ENCODE assay signal across 18 mouse cellular contexts in the genomic region with DNA sequence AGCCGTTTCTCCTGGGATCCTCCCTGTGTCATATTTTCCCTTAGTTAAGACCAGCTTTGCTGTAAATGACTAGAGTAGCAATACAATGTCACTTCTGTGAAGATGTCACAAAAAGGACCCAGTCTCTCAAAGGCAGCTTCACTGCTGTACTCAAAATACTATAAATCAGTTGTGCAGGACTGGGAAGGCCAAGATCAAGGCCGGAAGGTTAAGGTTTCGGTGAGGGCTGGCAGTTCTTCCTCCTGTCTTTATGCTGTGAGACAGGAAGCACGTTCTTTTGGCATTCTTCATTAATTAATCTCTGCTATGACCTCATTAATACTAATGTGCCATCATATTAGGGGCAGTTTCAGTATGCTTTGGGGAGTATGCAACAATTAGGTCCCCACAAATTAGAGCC. TPM values are rescaled to one million over a fixed set of nuclear protein-coding genes. Genes with fewer than 3 reads are reported as not detected.
DNase-seq lines count a peak whose midpoint lies in the region; ATAC-seq and TF ChIP-seq lines count a peak whose summit lies in the region.
"Had no signal": no experiment of that assay in that cellular context is flagged by ENCODE, and none has a peak within 500 bp of the region (broad histone marks: within the 10 kb centered on the region; RNA-seq: fewer than 3 reads in every experiment).

No protein-coding gene starts in this region.

- TF ChIP-seq POLR2A in CH12.LX (IDR thresholded peaks at IDR 0.05; ENCODE audit: low read depth, low read length), result no peak; the same call in 1 of the 2 replicates

- peaks cover 13% of the 10 kb centered on the region for H3K9me3 ChIP-seq in CH12.LX (replicated peaks; ENCODE audit: low read length)
- no peaks in the 10 kb centered on the region for H3K9me3 ChIP-seq in midbrain, embryonic 16.5 days (replicated peaks; ENCODE audit: control insufficient read depth, low read length, poor library complexity, severe bottlenecking)
- H3K9me3 ChIP-seq: embryonic facial prominence, embryonic 10.5 days; embryonic facial prominence, embryonic 12.5 days; forebrain, embryonic 13.5 days; forebrain, embryonic 15.5 days had no signal

- in situ Hi-C loops in CH12.LX (cut with MboI; ENCODE audit: low pct_ligation_motif_present, low pct_unique_long_range_greater_than_20kb, low sequenced_read_pairs), result loop anchor here (25.0 kb wide), 1 partner anchor 286 kb away; the partner anchor contains the start of gene Tsc22d2

- dilution Hi-C loops in CH12.LX (cut with MboI; ENCODE audit: extremely low pct_ligation_motif_present, extremely low pct_unique_long_range_greater_than_20kb, low sequenced_read_pairs), result no loop called here

- TF ChIP-seq EP300 in CH12.LX (IDR thresholded peaks at IDR 0.05; ENCODE audit: low read length), result 0 out of 2 replicates have a peak, but pooled peaks have one; percentile 51

- TF ChIP-seq CTCF in CH12.LX (conservative IDR thresholded peaks at IDR 0.05 in 1 of 2, IDR thresholded peaks at IDR 0.05 in 1 of 2; ENCODE audit: low read depth in 2 of 2, low read length in 2 of 2), result no peak

- peak overlapping the region; percentile 100 for H3K27ac ChIP-seq in CH12.LX (ENCODE audit: insufficient read depth, low read depth)
- no peak overlapping the region for H3K27ac ChIP-seq in midbrain, embryonic 16.5 days (ENCODE audit: low read length)
- H3K27ac ChIP-seq: embryonic facial prominence, embryonic 10.5 days; embryonic facial prominence, embryonic 12.5 days; forebrain, embryonic 13.5 days; forebrain, embryonic 15.5 days had no signal

- peaks cover 17 to 29% of the 10 kb centered on the region in 2 experiments for H3K36me3 ChIP-seq in CH12.LX (replicated peaks in 1 of 2; ENCODE audit: control insufficient read depth in 1 of 2, insufficient read depth in 1 of 2, low read length in 1 of 2)
- no peaks in the 10 kb centered on the region for H3K36me3 ChIP-seq in midbrain, embryonic 16.5 days (ENCODE audit: control insufficient read depth, insufficient read depth, low read length)
- H3K36me3 ChIP-seq: embryonic facial prominence, embryonic 10.5 days; embryonic facial prominence, embryonic 12.5 days; forebrain, embryonic 15.5 days had no signal

- 91% methylated on average over 4 of the region's 4 CpGs for WGBS in midbrain, embryonic 16.5 days

- no peak for TF ChIP-seq RAD21 in CH12.LX (IDR thresholded peaks at IDR 0.05; ENCODE audit: low read depth, low read length)

- H3K4me2 ChIP-seq in CH12.LX (ENCODE audit: insufficient read depth, low read depth, poor library complexity, severe bottlenecking), result peak overlapping the region; percentile 83
- H3K4me2 ChIP-seq in midbrain, embryonic 16.5 days (ENCODE audit: low read length), result no peak overlapping the region
- H3K4me2 ChIP-seq: embryonic facial prominence, embryonic 12.5 days; forebrain, embryonic 13.5 days; forebrain, embryonic 15.5 days had no signal

- H3K79me2 ChIP-seq in CH12.LX (replicated peaks; ENCODE audit: control insufficient read depth, extremely low read depth, insufficient read depth, poor library complexity, severe bottlenecking), result peaks cover 18% of the 10 kb centered on the region

- peak overlapping the region in 2 of 3 experiments; percentile 18 to 44 for H3K4me3 ChIP-seq in CH12.LX (replicated peaks in 1 of 3; ENCODE audit: low read depth in 2 of 3, low read length in 2 of 3, poor library complexity in 1 of 3)
- no peak overlapping the region for H3K4me3 ChIP-seq in midbrain, embryonic 16.5 days (ENCODE audit: low read depth, low read length)
- H3K4me3 ChIP-seq: embryonic facial prominence, embryonic 10.5 days; embryonic facial prominence, embryonic 12.5 days; forebrain, embryonic 13.5 days; forebrain, embryonic 15.5 days had no signal

- H3K9ac ChIP-seq in CH12.LX (ENCODE audit: insufficient read depth, low read depth), result peak overlapping the region; percentile 92
- H3K9ac ChIP-seq in midbrain, embryonic 16.5 days (ENCODE audit: low read depth, low read length), result no peak overlapping the region
- H3K9ac ChIP-seq: embryonic facial prominence, embryonic 12.5 days; forebrain, embryonic 13.5 days; forebrain, embryonic 15.5 days; forebrain, postnatal 0 days had no signal

- H3K4me1 ChIP-seq in CH12.LX (ENCODE audit: control insufficient read depth in 1 of 2, insufficient read depth in 2 of 2), result peaks cover 16 to 49% of the 10 kb centered on the region in 2 experiments
- no peaks in the 10 kb centered on the region for H3K4me1 ChIP-seq in midbrain, embryonic 16.5 days (ENCODE audit: control insufficient read depth, insufficient read depth, low read length)
- H3K4me1 ChIP-seq: embryonic facial prominence, embryonic 10.5 days; embryonic facial prominence, embryonic 12.5 days; forebrain, embryonic 15.5 days had no signal

- no peak for ATAC-seq in midbrain, embryonic 16.5 days
- ATAC-seq: CD4-positive, CD25-positive, alpha-beta regulatory T cell, adult 4 months; forebrain, embryonic 13.5 days; forebrain, embryonic 15.5 days; forebrain, postnatal 0 days had no signal

- no peaks in the 10 kb centered on the region for H3K27me3 ChIP-seq in CH12.LX (replicated peaks)
- H3K27me3 ChIP-seq in midbrain, embryonic 16.5 days (ENCODE audit: control insufficient read depth, insufficient read depth, low read depth, low read length), result no peaks in the 10 kb centered on the region

- DNase-seq in adrenal gland, adult (ENCODE audit: inconsistent age in 2 of 2, low spot score in 1 of 2), result peak; percentile 68 to 80
- no peak for DNase-seq in adrenal gland, postnatal 4 days (ENCODE audit: low spot score in 2 of 2)
- peak; percentile 44 for DNase-seq in adrenal gland, postnatal 10 days
- DNase-seq in adrenal gland, adult 18-20 months (ENCODE audit: low spot score in 2 of 2), result no peak
- DNase-seq in CH12.LX (ENCODE audit: extremely low read depth), result no peak
- DNase-seq: B cell, adult 2 months; cerebellum, adult 11-12 months; cerebellum, adult 2 months; cerebellum, adult 9-10 months; cerebellum, postnatal 10 days; cerebellum, postnatal 25 days; forebrain, postnatal 0 days had no signal

TF ChIP-seq in CH12.LX, 34 proteins besides CTCF, POLR2A, EP300 and RAD21:
- 0 out of 2 replicates have a peak, but pooled peaks have one; percentile 9 for TF ChIP-seq POLR2AphosphoS2 (IDR thresholded peaks at IDR 0.05; ENCODE audit: low read depth, low read length)
- TF ChIP-seq ETS1 (conservative IDR thresholded peaks at IDR 0.05; ENCODE audit: low read depth, low read length), result peak; percentile 38
- no peak for TF ChIP-seq UBTF (IDR thresholded peaks at IDR 0.05; ENCODE audit: low read depth, low read length)
- TF ChIP-seq MYC (IDR thresholded peaks at IDR 0.05; ENCODE audit: low read depth, low read length), result no peak

RNA-seq across cellular contexts. Expression of gene Siah2, which starts 5.7 kb away (rescaled TPM):
- total RNA-seq in adrenal gland, postnatal 4 days (2021), result 10 to 100 TPM; 15.0 to 16.5 TPM
- total RNA-seq in adrenal gland, postnatal 10 days (2021), result 10 to 100 TPM; 13.5 to 19.0 TPM
- total RNA-seq in adrenal gland, adult 18-20 months (2021), result 10 to 100 TPM; 19.8 to 29.9 TPM
- total RNA-seq in CH12.LX (2012; rRNA removed) (125 and 140 TPM in 2 replicates), CH12.LX (2014; rRNA removed) (119 and 142 TPM in 2 replicates)
- polyA plus RNA-seq in CH12.LX (2012; ENCODE audit: insufficient read length, low read depth), result 99.0 and 104 TPM in 2 replicates
- polyA plus RNA-seq in midbrain, embryonic 16.5 days (2015; fragmentation: Nextera tagmentation; extraction: Ambion mirVana), result 8.9 and 10.7 TPM in 2 replicates

Comparison
In these comparisons a context has a peak if more than half of its experiments do, and no peak if none do; other contexts are left out.
1. DNase-seq: peak in adrenal gland, adult (2 of 2) and adrenal gland, postnatal 10 days (single experiment); none in adrenal gland, postnatal 4 days (0 of 2), adrenal gland, adult 18-20 months (0 of 2) and CH12.LX (single experiment).